Mouse (Mus musculus): ENCODE measurements at regions not wholly inside any gene's neighbourhood (a gene's known extent, or its start where the extent isn't known, plus 50 kb on each side); places are given as distances from the start of the nearest gene placed in this dataset.

DNA sequence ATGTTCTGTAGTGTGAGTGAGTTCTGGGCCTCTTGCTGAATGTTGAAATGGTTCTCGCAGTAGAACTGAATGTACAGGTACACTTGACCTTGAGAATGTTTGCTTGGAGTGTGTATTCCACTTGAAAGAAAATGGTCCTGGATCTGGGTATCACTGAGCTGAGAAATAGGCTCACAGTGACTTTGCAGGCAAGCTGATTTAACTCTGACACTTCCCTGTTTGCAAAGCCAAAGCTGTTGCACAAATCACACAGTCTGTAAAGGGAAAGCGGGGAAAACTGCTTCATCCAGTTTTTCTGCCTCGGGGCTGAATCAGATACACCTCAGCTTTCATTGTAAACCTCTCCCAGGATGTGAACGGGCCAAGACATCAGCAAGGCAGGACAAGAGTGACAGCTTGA lies 140.6 kb downstream of the Nr4a2 start:
- no peak for TF ChIP-seq POLR2A (IDR thresholded peaks at IDR 0.05; ENCODE audit: borderline replicate concordance, extremely low read depth, insufficient read depth, insufficient read length, poor library complexity, severe bottlenecking)
- no peak for TF ChIP-seq CTCF (IDR thresholded peaks at IDR 0.05; ENCODE audit: borderline replicate concordance, extremely low read depth, insufficient read depth, insufficient read length)

Measured in brain, embryonic 14.5 days (tissue).